ENCODE assay signal across 10 mouse cellular contexts in the genomic region with DNA sequence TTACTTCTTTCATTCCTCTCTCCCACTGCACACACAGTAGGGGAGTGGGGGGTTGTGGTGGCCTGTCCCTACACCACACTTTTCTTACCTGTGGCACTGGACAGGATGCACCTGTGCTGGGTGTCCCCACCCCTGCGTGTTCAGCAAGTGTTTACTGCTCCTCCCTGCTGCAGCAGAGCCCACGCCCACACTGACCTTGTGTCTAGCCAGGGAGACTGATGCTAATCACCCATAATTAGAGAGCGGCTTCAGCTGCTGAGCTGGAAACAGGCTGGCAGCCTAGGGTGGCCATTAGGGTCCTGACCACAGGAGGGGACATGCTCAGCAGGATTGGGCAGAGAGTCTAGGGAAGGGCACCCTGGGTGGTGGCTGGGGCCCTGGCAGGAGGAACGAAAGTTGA. TPM values are rescaled to one million over a fixed set of nuclear protein-coding genes. Genes with fewer than 3 reads are reported as not detected.
DNase-seq lines count a peak whose midpoint lies in the region; ATAC-seq and TF ChIP-seq lines count a peak whose summit lies in the region.
"Had no signal": no experiment of that assay in that cellular context is flagged by ENCODE, and none has a peak within 500 bp of the region (broad histone marks: within the 10 kb centered on the region; RNA-seq: fewer than 3 reads in every experiment).

No protein-coding gene starts in this region.

- no peak for ATAC-seq in hindbrain, embryonic 12.5 days (ENCODE audit: low FRiP score)
- ATAC-seq in liver, postnatal 0 days = no peak

- TF ChIP-seq EP300 in MEL (IDR thresholded peaks at IDR 0.05; ENCODE audit: low read depth in 1 of 2, low read length in 2 of 2) = no peak
- no peak for TF ChIP-seq EP300 in liver, postnatal 0 days (IDR thresholded peaks at IDR 0.05; ENCODE audit: low read depth)

- peak overlapping the region; percentile 84 for H3K9ac ChIP-seq in MEL (ENCODE audit: control insufficient read depth, low read depth, low read length, poor library complexity, severe bottlenecking)
- 0 out of 2 replicates have a peak overlapping the region, but pooled peaks have one; percentile 70 for H3K9ac ChIP-seq in hindbrain, embryonic 12.5 days
- H3K9ac ChIP-seq in liver, postnatal 0 days (replicated peaks) = peak overlapping the region; percentile 85

- H3K4me3 ChIP-seq in MEL (ENCODE audit: control insufficient read depth in 1 of 2, insufficient read depth in 1 of 2, low read depth in 2 of 2, low read length in 2 of 2) = no peak overlapping the region
- no peak overlapping the region for H3K4me3 ChIP-seq in hindbrain, embryonic 12.5 days
- no peak overlapping the region for H3K4me3 ChIP-seq in liver, postnatal 0 days (ENCODE audit: low read depth, low read length)

- DNase-seq in kidney, adult 9 months = peak; percentile 52
- DNase-seq in kidney, postnatal 36 days = no peak
- peak; percentile 27 for DNase-seq in MEL (ENCODE audit: low read depth, low spot score)
- no peak for DNase-seq in liver, postnatal 0 days
- no peak for DNase-seq in ovary, postnatal 10 days (ENCODE audit: low spot score)
- no peak for DNase-seq in lung, postnatal 14 days
- DNase-seq in cerebellum, postnatal 4 days (ENCODE audit: low spot score in 2 of 2) = no peak
- DNase-seq: cerebellum, postnatal 10 days had no signal

- peaks cover 22% of the 10 kb centered on the region for H3K79me2 ChIP-seq in MEL (ENCODE audit: control insufficient read depth, insufficient read depth, low read length, poor library complexity)

- H3K27me3 ChIP-seq in MEL (ENCODE audit: control insufficient read depth in 1 of 2, insufficient read depth in 2 of 2, low read length in 2 of 2) = no peaks in the 10 kb centered on the region
- H3K27me3 ChIP-seq in hindbrain, embryonic 12.5 days = no peaks in the 10 kb centered on the region
- H3K27me3 ChIP-seq in liver, postnatal 0 days (ENCODE audit: insufficient read depth, low read length) = no peaks in the 10 kb centered on the region
- H3K27me3 ChIP-seq: midbrain, embryonic 12.5 days had no signal

- no peak for TF ChIP-seq POLR2A in MEL (IDR thresholded peaks at IDR 0.05; ENCODE audit: control insufficient read depth in 1 of 2, insufficient read depth in 1 of 2, low read depth in 1 of 2, low read length in 2 of 2, poor library complexity in 1 of 2)

- H3K4me2 ChIP-seq in hindbrain, embryonic 12.5 days (replicated peaks) = peak overlapping the region; percentile 79; the same call in 1 of the 2 replicates
- peak overlapping the region; percentile 84 for H3K4me2 ChIP-seq in liver, postnatal 0 days (ENCODE audit: low read depth, low read length)

- H3K9me3 ChIP-seq in MEL (replicated peaks; ENCODE audit: insufficient read depth, low read length) = no peaks in the 10 kb centered on the region
- H3K9me3 ChIP-seq in hindbrain, embryonic 12.5 days (replicated peaks) = no peaks in the 10 kb centered on the region
- no peaks in the 10 kb centered on the region for H3K9me3 ChIP-seq in liver, postnatal 0 days (ENCODE audit: low read length)
- H3K9me3 ChIP-seq: midbrain, embryonic 12.5 days had no signal

- WGBS in hindbrain, embryonic 12.5 days = 84% methylated on average over 4 of the region's 4 CpGs
- WGBS in liver, postnatal 0 days (ENCODE audit: insufficient replicate concordance) = 39% methylated on average over 4 of the region's 4 CpGs

- H3K4me1 ChIP-seq in MEL (ENCODE audit: control insufficient read depth in 1 of 2, insufficient read depth in 2 of 2, low read length in 2 of 2) = peaks cover 5 to 21% of the 10 kb centered on the region in 2 experiments; a peak in 3 of 4 replicates
- peaks cover 17% of the 10 kb centered on the region for H3K4me1 ChIP-seq in hindbrain, embryonic 12.5 days
- peaks cover 45% of the 10 kb centered on the region for H3K4me1 ChIP-seq in liver, postnatal 0 days (ENCODE audit: insufficient read depth)

- peaks cover 0 to 20% of the 10 kb centered on the region in 2 experiments; a peak in 2 of 4 replicates for H3K36me3 ChIP-seq in MEL (ENCODE audit: control insufficient read depth in 1 of 2, insufficient read depth in 2 of 2, low read length in 2 of 2)
- H3K36me3 ChIP-seq in hindbrain, embryonic 12.5 days = peaks cover 27% of the 10 kb centered on the region
- peaks cover 10% of the 10 kb centered on the region for H3K36me3 ChIP-seq in liver, postnatal 0 days (replicated peaks; ENCODE audit: insufficient read depth, low read length)

- TF ChIP-seq RAD21 in MEL (IDR thresholded peaks at IDR 0.05; ENCODE audit: low read depth, low read length) = no peak

- TF ChIP-seq CTCF in MEL (IDR thresholded peaks at IDR 0.05 in 2 of 3, conservative IDR thresholded peaks at IDR 0.05 in 1 of 3; ENCODE audit: control insufficient read depth in 1 of 3, insufficient read depth in 1 of 3, low read depth in 2 of 3, low read length in 3 of 3, poor library complexity in 1 of 3, severe bottlenecking in 1 of 3) = no peak
- no peak for TF ChIP-seq CTCF in liver, postnatal 0 days (IDR thresholded peaks at IDR 0.05; ENCODE audit: low read depth)

- peak overlapping the region; percentile 89 for H3K27ac ChIP-seq in MEL (ENCODE audit: control insufficient read depth, low read depth, low read length)
- no peak overlapping the region for H3K27ac ChIP-seq in hindbrain, embryonic 12.5 days
- peak overlapping the region; percentile 99 for H3K27ac ChIP-seq in liver, postnatal 0 days (ENCODE audit: low read depth)

TF ChIP-seq in MEL, 35 proteins besides CTCF, POLR2A, EP300 and RAD21:
- TF ChIP-seq TBP (IDR thresholded peaks at IDR 0.05; ENCODE audit: low read depth, low read length) = no peak

RNA-seq across cellular contexts. Expression of a gene that starts 1.7 kb away (rescaled TPM):
- 152 and 172 TPM in 2 replicates for total RNA-seq in MEL (2012; rRNA removed)
- polyA plus RNA-seq in MEL (2012; ENCODE audit: insufficient read depth in 1 of 2, insufficient read length in 2 of 2, low read depth in 1 of 2, low replicate concordance in 2 of 2, missing spikeins in 1 of 2) = 1,000 to 10,000 TPM in 1 of 2 experiments, 100 to 1,000 TPM in 1; 514 to 2,024 TPM
- 227 and 231 TPM in 2 replicates for polyA plus RNA-seq in hindbrain, embryonic 12.5 days (2016; fragmentation: Nextera tagmentation; extraction: Ambion mirVana)
- 98.5 and 103 TPM in 2 replicates for polyA plus RNA-seq in liver, postnatal 0 days (2015; fragmentation: Nextera tagmentation; extraction: Ambion mirVana)

RNA-seq across cellular contexts. Expression of a gene that starts 14.5 kb away (rescaled TPM):
- total RNA-seq in MEL (2012; rRNA removed) = 12.6 and 13.7 TPM in 2 replicates
- polyA plus RNA-seq in MEL (2012; ENCODE audit: insufficient read depth in 1 of 2, insufficient read length in 2 of 2, low read depth in 1 of 2, low replicate concordance in 2 of 2, missing spikeins in 1 of 2) = 10 to 100 TPM in 1 of 2 experiments, not detected in 1; 19.5 TPM
- 101 and 125 TPM in 2 replicates for polyA plus RNA-seq in hindbrain, embryonic 12.5 days (2016; fragmentation: Nextera tagmentation; extraction: Ambion mirVana)
- 31.0 and 32.2 TPM in 2 replicates for polyA plus RNA-seq in liver, postnatal 0 days (2015; fragmentation: Nextera tagmentation; extraction: Ambion mirVana)

RNA-seq across cellular contexts. Expression of a gene that starts 24.0 kb away (rescaled TPM):
- total RNA-seq in MEL (2012; rRNA removed) = 11.1 and 16.5 TPM in 2 replicates
- polyA plus RNA-seq in MEL (2012; ENCODE audit: insufficient read depth in 1 of 2, insufficient read length in 2 of 2, low read depth in 1 of 2, low replicate concordance in 2 of 2, missing spikeins in 1 of 2) = 10 to 100 TPM in 1 of 2 experiments, not detected in 1; 18.8 TPM
- polyA plus RNA-seq in hindbrain, embryonic 12.5 days (2016; fragmentation: Nextera tagmentation; extraction: Ambion mirVana) = 186 and 217 TPM in 2 replicates
- polyA plus RNA-seq in liver, postnatal 0 days (2015; fragmentation: Nextera tagmentation; extraction: Ambion mirVana) = 19.6 and 38.4 TPM in 2 replicates

RNA-seq across cellular contexts. Expression of a gene that starts 28.5 kb away (rescaled TPM):
- 0.03 TPM in 1 of 2 replicates, not detected in the other for total RNA-seq in MEL (2012; rRNA removed)
- not detected for polyA plus RNA-seq in MEL (2012; ENCODE audit: insufficient read depth in 1 of 2, insufficient read length in 2 of 2, low read depth in 1 of 2, low replicate concordance in 2 of 2, missing spikeins in 1 of 2)
- 0.05 TPM in 1 of 2 replicates, not detected in the other for polyA plus RNA-seq in hindbrain, embryonic 12.5 days (2016; fragmentation: Nextera tagmentation; extraction: Ambion mirVana)
- 0.02 TPM in 1 of 2 replicates, not detected in the other for polyA plus RNA-seq in liver, postnatal 0 days (2015; fragmentation: Nextera tagmentation; extraction: Ambion mirVana)

RNA-seq across cellular contexts. Expression of a gene that starts 42.5 kb away (rescaled TPM):
- 0.15 and 1.8 TPM in 2 replicates for total RNA-seq in MEL (2012; rRNA removed)
- polyA plus RNA-seq in MEL (2012; ENCODE audit: insufficient read depth in 1 of 2, insufficient read length in 2 of 2, low read depth in 1 of 2, low replicate concordance in 2 of 2, missing spikeins in 1 of 2) = under 1 TPM in 1 of 2 experiments, not detected in 1; 0.63 TPM
- polyA plus RNA-seq in hindbrain, embryonic 12.5 days (2016; fragmentation: Nextera tagmentation; extraction: Ambion mirVana) = 0.15 and 0.17 TPM in 2 replicates
- 2.1 and 2.3 TPM in 2 replicates for polyA plus RNA-seq in liver, postnatal 0 days (2015; fragmentation: Nextera tagmentation; extraction: Ambion mirVana)
- polyA plus RNA-seq: midbrain, embryonic 12.5 days had no signal

Comparison
In these comparisons a context has a peak if more than half of its experiments do, and no peak if none do; other contexts are left out.
1. DNase-seq: peak in kidney, adult 9 months (single experiment) and MEL (single experiment); none in kidney, postnatal 36 days (0 of 2), liver, postnatal 0 days (single experiment), ovary, postnatal 10 days (single experiment), lung, postnatal 14 days (single experiment) and cerebellum, postnatal 4 days (0 of 2).
2. Peak in every context shown above with its lines, with median percentiles within 50 percentile points of each other: H3K9ac ChIP-seq.